Mouse (Mus musculus) E14TG2a.4 (cell line): ENCODE data around the gene Lat2.
A peak's percentile ranks its signal among the peaks of the same experiment; 100 is the strongest.

ENCODE experiments used
- H3K27me3 ChIP-seq: 2 replicates; pipeline ENCODE4 v1.6.1; 2014; ENCODE audit warnings: low read length, control low read depth; ENCODE audit not compliant: insufficient read depth
- H3K36me3 ChIP-seq: 2 replicates; pipeline ENCODE4 v1.6.1; 2014; ENCODE audit warnings: low read length, control low read depth; ENCODE audit not compliant: insufficient read depth
- H3K4me1 ChIP-seq: replicated peaks from 2 replicates; pipeline ENCODE4 v1.6.1; 2014; ENCODE audit warnings: low read depth, low read length, control low read depth
- H3K4me3 ChIP-seq: replicated peaks from 2 replicates; pipeline ENCODE4 v1.5.1; 2014; ENCODE audit warnings: mild to moderate bottlenecking, low read length
- H3K9me3 ChIP-seq: 2 replicates; pipeline ENCODE4 v1.6.1; 2014; ENCODE audit warnings: low read length, control low read depth
- CTCF ChIP-seq: conservative IDR thresholded peaks from 2 replicates; pipeline ENCODE4 v1.5.1; 2014; ENCODE audit warnings: low read length
- NANOG ChIP-seq: IDR thresholded peaks from 2 replicates; pipeline ENCODE4 v1.6.1; 2014; ENCODE audit warnings: borderline replicate concordance, low read length, mixed read lengths
- POU5F1 ChIP-seq: IDR thresholded peaks from 2 replicates; pipeline ENCODE4 v1.6.1; 2014; ENCODE audit warnings: low read length, borderline replicate concordance

Gene Lat2

GRCm38 (mm10) chr5:134640371-134640770 lies 25.5 kb upstream of the Lat2 start:
- no peak overlapping the region; the same call in 1 of the 2 replicates for H3K4me3 ChIP-seq
- no peak for TF ChIP-seq POU5F1
- TF ChIP-seq CTCF, result no peak
- no peak for TF ChIP-seq NANOG
- no peaks in the 10 kb centered on the region for H3K9me3 ChIP-seq
- peaks cover 21% of the 10 kb centered on the region for H3K36me3 ChIP-seq
- no peaks in the 10 kb centered on the region for H3K27me3 ChIP-seq
- peaks cover 48% of the 10 kb centered on the region for H3K4me1 ChIP-seq

GRCm38 (mm10) chr5:134639269-134639682 lies 24.5 kb upstream of the Lat2 start, which contains the start of gene Eif4h:
Gene Eif4h (minus strand): TSS chr5:134639490.
- no peaks in the 10 kb centered on the region for H3K27me3 ChIP-seq
- H3K36me3 ChIP-seq, result peaks cover 31% of the 10 kb centered on the region
- H3K4me3 ChIP-seq, result peak within 1 kb of the TSS; percentile 97
- TF ChIP-seq NANOG (no peak), POU5F1 (no peak), CTCF (no peak)
- peaks cover 58% of the 10 kb centered on the region for H3K4me1 ChIP-seq
- no peaks in the 10 kb centered on the region for H3K9me3 ChIP-seq

GRCm38 (mm10) chr5:134638461-134639268 lies 23.8 kb upstream of the Lat2 start:
- Histone ChIP-seq H3K4me1 (peaks cover 64% of the 10 kb centered on the region), H3K9me3 (no peaks in the 10 kb centered on the region)
- TF ChIP-seq POU5F1 (no peak), NANOG (no peak), CTCF (no peak)

GRCm38 (mm10) chr5:134637820-134638367 lies 23.1 kb upstream of the Lat2 start:
- peaks cover 44% of the 10 kb centered on the region for H3K36me3 ChIP-seq
- no peak for TF ChIP-seq CTCF
- no peak for TF ChIP-seq POU5F1
- TF ChIP-seq NANOG, result no peak
- no peaks in the 10 kb centered on the region for H3K9me3 ChIP-seq
- peak overlapping the region; percentile 97 for H3K4me3 ChIP-seq
- H3K4me1 ChIP-seq, result peaks cover 71% of the 10 kb centered on the region
- H3K27me3 ChIP-seq, result no peaks in the 10 kb centered on the region

More at GRCm38 (mm10) chr5:134638461-134639268, 23.8 kb upstream of the Lat2 start:
- H3K4me3 ChIP-seq, result peak overlapping the region; percentile 97
- H3K36me3 ChIP-seq, result peaks cover 37% of the 10 kb centered on the region
- no peaks in the 10 kb centered on the region for H3K27me3 ChIP-seq

- TF ChIP-seq NANOG, result peak; percentile 80
- TF ChIP-seq POU5F1, result no peak
- no peak for TF ChIP-seq CTCF
Measured at GRCm38 (mm10) chr5:134632841-134633240, 18.0 kb upstream of the Lat2 start.

GRCm38 (mm10) chr5:134630835-134631234 lies 16.0 kb upstream of the Lat2 start:
- no peaks in the 10 kb centered on the region for H3K9me3 ChIP-seq
- peaks cover 90% of the 10 kb centered on the region for H3K4me1 ChIP-seq
- H3K27me3 ChIP-seq, result no peaks in the 10 kb centered on the region
- peaks cover 97% of the 10 kb centered on the region for H3K36me3 ChIP-seq
- no peak overlapping the region for H3K4me3 ChIP-seq
- TF ChIP-seq CTCF (no peak), POU5F1 (no peak), NANOG (no peak)

More at GRCm38 (mm10) chr5:134632841-134633240, 18.0 kb upstream of the Lat2 start:
- no peaks in the 10 kb centered on the region for H3K27me3 ChIP-seq
- peaks cover 93% of the 10 kb centered on the region for H3K36me3 ChIP-seq
- peak overlapping the region; percentile 17; the same call in 1 of the 2 replicates for H3K4me3 ChIP-seq
- H3K4me1 ChIP-seq, result peaks cover 94% of the 10 kb centered on the region
- H3K9me3 ChIP-seq, result no peaks in the 10 kb centered on the region

GRCm38 (mm10) chr5:134629508-134629907 lies 14.7 kb upstream of the Lat2 start:
- no peaks in the 10 kb centered on the region for H3K27me3 ChIP-seq
- peaks cover 98% of the 10 kb centered on the region for H3K36me3 ChIP-seq
- no peak for TF ChIP-seq NANOG
- TF ChIP-seq POU5F1, result no peak
- no peak for TF ChIP-seq CTCF
- no peaks in the 10 kb centered on the region for H3K9me3 ChIP-seq
- H3K4me1 ChIP-seq, result peaks cover 91% of the 10 kb centered on the region
- no peak overlapping the region for H3K4me3 ChIP-seq

GRCm38 (mm10) chr5:134622069-134622468 lies 7.2 kb upstream of the Lat2 start:
- TF ChIP-seq POU5F1, result no peak
- no peak for TF ChIP-seq NANOG
- no peak for TF ChIP-seq CTCF
- peaks cover 100% of the 10 kb centered on the region for H3K36me3 ChIP-seq
- H3K9me3 ChIP-seq, result no peaks in the 10 kb centered on the region
- H3K4me3 ChIP-seq, result no peak overlapping the region
- peaks cover 66% of the 10 kb centered on the region for H3K4me1 ChIP-seq
- H3K27me3 ChIP-seq, result no peaks in the 10 kb centered on the region
